Mouse (Mus musculus): ENCODE measurements around the gene Auts2. TPM values are rescaled to one million over a fixed set of nuclear protein-coding genes. Genes with fewer than 3 reads are reported as not detected.

Gene Auts2
- total and polyA plus RNA-seq, 2 experiments from 2014 or later: 35.2 to 57.5 TPM

- Histone ChIP-seq H3K36me3 (ENCODE audit: insufficient read depth, low read length) (no peaks in the 10 kb centered on the region), H3K9me3 (ENCODE audit: low read length) (no peaks in the 10 kb centered on the region), H3K27me3 (ENCODE audit: insufficient read depth, low read length) (no peaks in the 10 kb centered on the region), H3K4me1 (ENCODE audit: insufficient read depth, low read length) (peaks cover 11% of the 10 kb centered on the region; the same call in 1 of the 2 replicates), H3K4me3 (ENCODE audit: low read depth, low read length) (no peak overlapping the region), H3K9ac (replicated peaks; ENCODE audit: low read length, poor library complexity, severe bottlenecking) (no peak overlapping the region), H3K27ac (ENCODE audit: low read depth, low read length) (no peak overlapping the region), H3K4me2 (ENCODE audit: low read depth, low read length, poor library complexity, severe bottlenecking) (0 out of 2 replicates have a peak overlapping the region, but pooled peaks have one; percentile 4)
- DNase-seq (ENCODE audit: low spot score) (peak; percentile 36), ATAC-seq (ENCODE audit: low FRiP score) (no peak)
- 35% methylated on average over 13 of the region's 13 CpGs for WGBS
- TF ChIP-seq CTCF (IDR thresholded peaks at IDR 0.05): no peak
These were observed 252.3 kb downstream of the Auts2 start for GRCm38 (mm10) chr5:132290606-132291535.

GRCm38 (mm10) chr5:132283741-132284140 lies 259.4 kb downstream of the Auts2 start:
- DNase-seq (ENCODE audit: low spot score): no peak
- no peaks in the 10 kb centered on the region for H3K36me3 ChIP-seq (ENCODE audit: insufficient read depth, low read length)
- no peak overlapping the region for H3K27ac ChIP-seq (ENCODE audit: low read depth, low read length)
- no peaks in the 10 kb centered on the region for H3K27me3 ChIP-seq (ENCODE audit: insufficient read depth, low read length)
- no peak overlapping the region for H3K4me3 ChIP-seq (ENCODE audit: low read depth, low read length)
- ATAC-seq (ENCODE audit: low FRiP score): no peak
- H3K4me1 ChIP-seq (ENCODE audit: insufficient read depth, low read length): no peaks in the 10 kb centered on the region
- no peak overlapping the region for H3K4me2 ChIP-seq (ENCODE audit: low read depth, low read length, poor library complexity, severe bottlenecking)
- TF ChIP-seq CTCF (IDR thresholded peaks at IDR 0.05): no peak
- no peak overlapping the region for H3K9ac ChIP-seq (replicated peaks; ENCODE audit: low read length, poor library complexity, severe bottlenecking)
- H3K9me3 ChIP-seq (ENCODE audit: low read length): no peaks in the 10 kb centered on the region
- 86% methylated on average over 3 of the region's 3 CpGs for WGBS

- H3K9me3 ChIP-seq (ENCODE audit: low read length): no peaks in the 10 kb centered on the region
- H3K4me1 ChIP-seq (ENCODE audit: insufficient read depth, low read length): no peaks in the 10 kb centered on the region
- no peak overlapping the region for H3K4me2 ChIP-seq (ENCODE audit: low read depth, low read length, poor library complexity, severe bottlenecking)
- DNase-seq (ENCODE audit: low spot score) (no peak), ATAC-seq (ENCODE audit: low FRiP score) (no peak)
- no peak overlapping the region for H3K27ac ChIP-seq (ENCODE audit: low read depth, low read length)
- H3K36me3 ChIP-seq (ENCODE audit: insufficient read depth, low read length): no peaks in the 10 kb centered on the region
- TF ChIP-seq CTCF (IDR thresholded peaks at IDR 0.05): no peak
- H3K9ac ChIP-seq (replicated peaks; ENCODE audit: low read length, poor library complexity, severe bottlenecking): no peak overlapping the region
- H3K27me3 ChIP-seq (ENCODE audit: insufficient read depth, low read length): no peaks in the 10 kb centered on the region
- WGBS: 64% methylated on average over 15 of the region's 15 CpGs
- no peak overlapping the region for H3K4me3 ChIP-seq (ENCODE audit: low read depth, low read length)
These were observed 268.8 kb downstream of the Auts2 start for GRCm38 (mm10) chr5:132274098-132274898.

- DNase-seq (ENCODE audit: low spot score) (no peak), ATAC-seq (ENCODE audit: low FRiP score) (no peak)
- Histone ChIP-seq H3K4me1 (ENCODE audit: insufficient read depth, low read length) (no peaks in the 10 kb centered on the region), H3K27me3 (ENCODE audit: insufficient read depth, low read length) (no peaks in the 10 kb centered on the region), H3K9ac (replicated peaks; ENCODE audit: low read length, poor library complexity, severe bottlenecking) (no peak overlapping the region), H3K9me3 (ENCODE audit: low read length) (no peaks in the 10 kb centered on the region), H3K4me3 (ENCODE audit: low read depth, low read length) (no peak overlapping the region), H3K4me2 (ENCODE audit: low read depth, low read length, poor library complexity, severe bottlenecking) (no peak overlapping the region), H3K27ac (ENCODE audit: low read depth, low read length) (no peak overlapping the region), H3K36me3 (ENCODE audit: insufficient read depth, low read length) (no peaks in the 10 kb centered on the region)
- 67% methylated on average over 4 of the region's 4 CpGs for WGBS
- no peak for TF ChIP-seq CTCF (IDR thresholded peaks at IDR 0.05)
These were observed 271.0 kb downstream of the Auts2 start for GRCm38 (mm10) chr5:132272132-132272531.

GRCm38 (mm10) chr5:132270896-132271295 lies 272.2 kb downstream of the Auts2 start:
- 90% methylated on average over 1 of the region's 1 CpGs for WGBS
- Histone ChIP-seq H3K4me3 (ENCODE audit: low read depth, low read length) (no peak overlapping the region), H3K4me2 (ENCODE audit: low read depth, low read length, poor library complexity, severe bottlenecking) (no peak overlapping the region), H3K4me1 (ENCODE audit: insufficient read depth, low read length) (no peaks in the 10 kb centered on the region), H3K27me3 (ENCODE audit: insufficient read depth, low read length) (no peaks in the 10 kb centered on the region), H3K36me3 (ENCODE audit: insufficient read depth, low read length) (no peaks in the 10 kb centered on the region), H3K9me3 (ENCODE audit: low read length) (no peaks in the 10 kb centered on the region), H3K27ac (ENCODE audit: low read depth, low read length) (no peak overlapping the region), H3K9ac (replicated peaks; ENCODE audit: low read length, poor library complexity, severe bottlenecking) (no peak overlapping the region)
- TF ChIP-seq CTCF (IDR thresholded peaks at IDR 0.05): no peak
- ATAC-seq (ENCODE audit: low FRiP score): no peak
- DNase-seq (ENCODE audit: low spot score): no peak

Data from midbrain, postnatal 0 days (tissue).